Mouse (Mus musculus): Measurements from ENCODE around the gene Nipbl. TPM values are rescaled to one million over a fixed set of nuclear protein-coding genes. Genes with fewer than 3 reads are reported as not detected.

The Nipbl gene
- polyA plus RNA-seq, 1 experiment, result 19.5 TPM

DNA sequence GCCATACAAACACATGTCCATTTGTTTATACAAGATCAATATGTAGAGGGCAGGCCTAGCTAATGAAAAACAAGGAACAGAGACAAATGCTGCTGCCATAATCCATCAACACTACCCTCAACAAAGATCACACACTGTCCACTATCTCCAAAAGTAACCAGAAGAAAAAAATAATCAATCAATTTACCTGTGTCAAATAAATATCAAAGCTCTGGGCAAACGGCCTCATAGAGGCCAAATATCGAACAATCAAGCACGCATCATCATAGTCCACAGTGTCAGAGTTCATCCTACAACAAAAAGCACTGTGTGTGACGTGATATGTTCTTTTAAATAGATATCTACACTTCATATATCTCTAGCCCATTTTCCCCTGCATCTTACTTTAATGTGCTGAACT is 120.2 kb downstream of the Nipbl start:
- WGBS, result 97% methylated on average over 4 of the region's 4 CpGs
- no peak for TF ChIP-seq POLR2A (IDR thresholded peaks at IDR 0.05; ENCODE audit: control insufficient read depth, extremely low read depth, insufficient read depth, low read length, poor library complexity)
- TF ChIP-seq CTCF (IDR thresholded peaks at IDR 0.05; ENCODE audit: borderline replicate concordance, control insufficient read depth, extremely low read depth, insufficient read depth, low read length, poor library complexity), result no peak

GRCm38 (mm10) chr15:8321491-8321890 is 122.8 kb downstream of the Nipbl start:
- H3K36me3 ChIP-seq (ENCODE audit: control insufficient read depth, insufficient read depth, low read length), result peaks cover 75% of the 10 kb centered on the region
- WGBS, result 98% methylated on average over 5 of the region's 5 CpGs

More for the DNA sequence above, 120.2 kb downstream of the Nipbl start:
- no peak overlapping the region for H3K4me3 ChIP-seq (ENCODE audit: control insufficient read depth, insufficient read depth, low read length)
- no peak for DNase-seq
- H3K27me3 ChIP-seq (ENCODE audit: control insufficient read depth, insufficient read depth, low read length), result no peaks in the 10 kb centered on the region
- peaks cover 80% of the 10 kb centered on the region for H3K36me3 ChIP-seq (ENCODE audit: control insufficient read depth, insufficient read depth, low read length)
- no peak overlapping the region for H3K27ac ChIP-seq (ENCODE audit: control insufficient read depth, insufficient read depth, low read length)
- H3K4me1 ChIP-seq (replicated peaks; ENCODE audit: control insufficient read depth, insufficient read depth, low read length), result no peaks in the 10 kb centered on the region

DNA sequence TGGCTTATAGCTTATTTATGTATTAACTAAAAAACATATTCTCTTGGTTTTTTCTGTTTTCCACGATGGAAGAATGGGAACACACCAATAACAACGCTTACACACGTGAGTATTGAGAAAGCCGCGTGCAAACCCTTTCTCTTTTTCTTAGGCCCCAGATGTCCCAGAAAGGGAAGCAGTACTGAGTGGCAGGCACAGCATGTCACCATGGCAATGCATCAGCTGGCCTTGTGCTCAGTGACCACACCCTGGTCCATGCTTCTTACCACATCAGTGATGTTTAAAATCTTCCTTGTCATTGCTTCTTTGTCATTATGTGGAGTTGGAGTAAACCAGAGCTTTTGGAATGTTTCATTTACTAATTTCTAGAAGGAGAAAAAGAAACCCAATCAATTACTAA is 125.1 kb downstream of the Nipbl start:
- H3K36me3 ChIP-seq (ENCODE audit: control insufficient read depth, insufficient read depth, low read length), result peaks cover 61% of the 10 kb centered on the region
- TF ChIP-seq CTCF (IDR thresholded peaks at IDR 0.05; ENCODE audit: borderline replicate concordance, control insufficient read depth, extremely low read depth, insufficient read depth, low read length, poor library complexity) (no peak), POLR2A (IDR thresholded peaks at IDR 0.05; ENCODE audit: control insufficient read depth, extremely low read depth, insufficient read depth, low read length, poor library complexity) (no peak)
- 95% methylated on average over 5 of the region's 5 CpGs for WGBS
- H3K27me3 ChIP-seq (ENCODE audit: control insufficient read depth, insufficient read depth, low read length), result no peaks in the 10 kb centered on the region
- DNase-seq, result no peak
- H3K4me3 ChIP-seq (ENCODE audit: control insufficient read depth, insufficient read depth, low read length), result no peak overlapping the region
- no peak overlapping the region for H3K27ac ChIP-seq (ENCODE audit: control insufficient read depth, insufficient read depth, low read length)
- H3K4me1 ChIP-seq (replicated peaks; ENCODE audit: control insufficient read depth, insufficient read depth, low read length), result no peaks in the 10 kb centered on the region

More at GRCm38 (mm10) chr15:8321491-8321890, 122.8 kb downstream of the Nipbl start:
- H3K27me3 ChIP-seq (ENCODE audit: control insufficient read depth, insufficient read depth, low read length), result no peaks in the 10 kb centered on the region
- H3K4me1 ChIP-seq (replicated peaks; ENCODE audit: control insufficient read depth, insufficient read depth, low read length), result no peaks in the 10 kb centered on the region
- TF ChIP-seq CTCF (IDR thresholded peaks at IDR 0.05; ENCODE audit: borderline replicate concordance, control insufficient read depth, extremely low read depth, insufficient read depth, low read length, poor library complexity) (no peak), POLR2A (IDR thresholded peaks at IDR 0.05; ENCODE audit: control insufficient read depth, extremely low read depth, insufficient read depth, low read length, poor library complexity) (no peak)
- no peak for DNase-seq
- H3K4me3 ChIP-seq (ENCODE audit: control insufficient read depth, insufficient read depth, low read length), result no peak overlapping the region
- no peak overlapping the region for H3K27ac ChIP-seq (ENCODE audit: control insufficient read depth, insufficient read depth, low read length)

GRCm38 (mm10) chr15:8317381-8317780 is 126.9 kb downstream of the Nipbl start:
- 94% methylated on average over 4 of the region's 4 CpGs for WGBS
- no peak for DNase-seq
- TF ChIP-seq CTCF (IDR thresholded peaks at IDR 0.05; ENCODE audit: borderline replicate concordance, control insufficient read depth, extremely low read depth, insufficient read depth, low read length, poor library complexity), result no peak
- no peak for TF ChIP-seq POLR2A (IDR thresholded peaks at IDR 0.05; ENCODE audit: control insufficient read depth, extremely low read depth, insufficient read depth, low read length, poor library complexity)
- H3K27me3 ChIP-seq (ENCODE audit: control insufficient read depth, insufficient read depth, low read length), result no peaks in the 10 kb centered on the region
- no peaks in the 10 kb centered on the region for H3K4me1 ChIP-seq (replicated peaks; ENCODE audit: control insufficient read depth, insufficient read depth, low read length)
- H3K27ac ChIP-seq (ENCODE audit: control insufficient read depth, insufficient read depth, low read length), result no peak overlapping the region
- no peak overlapping the region for H3K4me3 ChIP-seq (ENCODE audit: control insufficient read depth, insufficient read depth, low read length)
- H3K36me3 ChIP-seq (ENCODE audit: control insufficient read depth, insufficient read depth, low read length), result peaks cover 51% of the 10 kb centered on the region

DNA sequence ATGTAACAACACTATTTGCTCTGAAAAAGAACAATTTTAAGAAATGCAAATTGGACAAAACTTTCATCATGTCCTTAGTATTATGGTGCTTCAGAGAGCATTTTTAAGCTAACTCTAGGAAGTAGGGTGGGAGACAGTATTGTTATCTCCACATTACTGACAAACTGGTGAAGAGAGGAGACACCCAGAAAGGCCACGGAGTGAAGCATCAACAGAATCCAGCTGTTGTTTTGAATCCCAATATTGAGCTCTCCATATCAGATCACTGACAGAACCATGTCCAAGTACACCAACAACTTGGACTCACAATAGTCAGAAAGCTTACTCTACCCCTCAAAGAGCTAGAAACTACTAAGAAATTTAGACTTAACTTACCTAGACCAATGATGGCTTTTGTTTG is 138.8 kb downstream of the Nipbl start:
- Histone ChIP-seq H3K4me1 (replicated peaks; ENCODE audit: control insufficient read depth, insufficient read depth, low read length) (no peaks in the 10 kb centered on the region), H3K27me3 (ENCODE audit: control insufficient read depth, insufficient read depth, low read length) (no peaks in the 10 kb centered on the region), H3K36me3 (ENCODE audit: control insufficient read depth, insufficient read depth, low read length) (peaks cover 83% of the 10 kb centered on the region), H3K27ac (ENCODE audit: control insufficient read depth, insufficient read depth, low read length) (no peak overlapping the region), H3K4me3 (ENCODE audit: control insufficient read depth, insufficient read depth, low read length) (no peak overlapping the region)
- WGBS, result 100% methylated on average over 1 of the region's 1 CpGs
- TF ChIP-seq POLR2A (IDR thresholded peaks at IDR 0.05; ENCODE audit: control insufficient read depth, extremely low read depth, insufficient read depth, low read length, poor library complexity) (no peak), CTCF (IDR thresholded peaks at IDR 0.05; ENCODE audit: borderline replicate concordance, control insufficient read depth, extremely low read depth, insufficient read depth, low read length, poor library complexity) (no peak)
- no peak for DNase-seq

- TF ChIP-seq CTCF (IDR thresholded peaks at IDR 0.05; ENCODE audit: borderline replicate concordance, control insufficient read depth, extremely low read depth, insufficient read depth, low read length, poor library complexity), result no peak
- no peak for TF ChIP-seq POLR2A (IDR thresholded peaks at IDR 0.05; ENCODE audit: control insufficient read depth, extremely low read depth, insufficient read depth, low read length, poor library complexity)
- Histone ChIP-seq H3K4me3 (ENCODE audit: control insufficient read depth, insufficient read depth, low read length) (no peak overlapping the region), H3K36me3 (ENCODE audit: control insufficient read depth, insufficient read depth, low read length) (peaks cover 88% of the 10 kb centered on the region), H3K4me1 (replicated peaks; ENCODE audit: control insufficient read depth, insufficient read depth, low read length) (no peaks in the 10 kb centered on the region), H3K27me3 (ENCODE audit: control insufficient read depth, insufficient read depth, low read length) (no peaks in the 10 kb centered on the region), H3K27ac (ENCODE audit: control insufficient read depth, insufficient read depth, low read length) (no peak overlapping the region)
- WGBS, result 93% methylated on average over 10 of the region's 10 CpGs
- no peak for DNase-seq
These were observed 141.3 kb downstream of the Nipbl start for GRCm38 (mm10) chr15:8302944-8303343.

- WGBS, result 95% methylated on average over 6 of the region's 6 CpGs
- Histone ChIP-seq H3K36me3 (ENCODE audit: control insufficient read depth, insufficient read depth, low read length) (peaks cover 83% of the 10 kb centered on the region), H3K4me3 (ENCODE audit: control insufficient read depth, insufficient read depth, low read length) (no peak overlapping the region), H3K4me1 (replicated peaks; ENCODE audit: control insufficient read depth, insufficient read depth, low read length) (no peaks in the 10 kb centered on the region), H3K27ac (ENCODE audit: control insufficient read depth, insufficient read depth, low read length) (no peak overlapping the region), H3K27me3 (ENCODE audit: control insufficient read depth, insufficient read depth, low read length) (no peaks in the 10 kb centered on the region)
- no peak for DNase-seq
- TF ChIP-seq CTCF (IDR thresholded peaks at IDR 0.05; ENCODE audit: borderline replicate concordance, control insufficient read depth, extremely low read depth, insufficient read depth, low read length, poor library complexity) (no peak), POLR2A (IDR thresholded peaks at IDR 0.05; ENCODE audit: control insufficient read depth, extremely low read depth, insufficient read depth, low read length, poor library complexity) (no peak)
These were observed 150.1 kb downstream of the Nipbl start for GRCm38 (mm10) chr15:8294150-8294549.
